Mouse (Mus musculus) megakaryocyte, embryonic 14.5 days (primary cell): ENCODE data around the gene Gm20388.

ENCODE experiments used
- FLI1 ChIP-seq: IDR thresholded peaks from 2 replicates; pipeline ENCODE4 v1.6.1; 2012; ENCODE audit warnings: low read length, inconsistent platforms, mixed read lengths
- GATA1 ChIP-seq: IDR thresholded peaks from 3 replicates; pipeline ENCODE4 v1.6.1; 2012; ENCODE audit warnings: mixed read lengths, low read length, inconsistent platforms, borderline replicate concordance

DNA sequence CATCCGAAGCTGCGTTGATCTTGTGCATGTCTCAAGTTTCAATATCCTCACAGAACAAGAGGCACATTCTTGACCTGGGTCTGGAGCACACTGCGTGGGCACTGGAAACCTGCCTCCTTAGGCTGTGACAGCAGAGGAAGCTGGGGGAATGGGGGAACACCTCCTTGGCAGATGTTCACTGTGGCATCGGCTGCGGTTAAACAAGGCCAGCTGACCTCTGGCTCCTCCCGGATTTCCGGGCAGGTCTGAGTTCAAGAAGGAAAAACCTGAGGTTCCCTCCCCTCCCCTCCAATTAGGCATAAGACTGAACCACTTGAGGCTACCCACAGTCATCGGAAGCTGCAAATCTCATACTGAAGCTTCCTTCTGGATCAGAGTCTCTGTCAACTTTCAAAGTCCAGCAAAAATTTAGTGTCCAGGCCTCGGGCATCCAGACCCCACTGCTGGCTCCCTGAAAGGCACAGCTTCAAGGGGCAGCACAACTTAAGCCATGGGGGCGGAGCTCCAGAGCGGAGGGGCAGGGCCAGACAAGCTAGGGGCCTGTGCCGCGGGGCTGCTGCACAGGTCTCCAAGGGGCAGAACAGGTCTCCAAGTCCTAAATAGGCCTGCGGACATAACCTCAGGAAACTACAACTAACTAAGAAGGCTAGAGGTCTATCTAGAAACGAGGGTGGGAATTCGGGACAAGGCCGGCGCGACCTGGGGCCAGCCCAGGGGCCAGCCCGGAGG, 2370.1 kb downstream of the Gm20388 start:
- TF ChIP-seq FLI1 (no peak), GATA1 (no peak)
